Mouse (Mus musculus) mammary gland, adult 2 months (tissue): Measurements from ENCODE around the gene Pex3. TPM values are rescaled to one million over a fixed set of nuclear protein-coding genes. Genes with fewer than 3 reads are reported as not detected.

ENCODE experiments used
- polyA plus RNA-seq: library from polyadenylated mRNA; depleted of rRNA; stranded (reverse); fragments of >200 nt; gene quantifications from 2 replicates; pipeline ENCODE4 v1.2.3, GENCODE M21; 2012; ENCODE audit warnings: low replicate concordance; rRNA removed

The Pex3 gene
- polyA plus RNA-seq, result 8.4 and 25.7 TPM in 2 replicates

GRCm38 (mm10) chr10:13552646-13553497 lies at the start of gene Pex3, which contains the start of gene Adat2:
Pex3 (minus strand) TSS chr10:13553142.
Adat2 (plus strand) TSS chr10:13552894.

GRCm38 (mm10) chr10:13499331-13499730 lies 53.6 kb downstream of the Pex3 start, which contains the start of gene Fuca2:
Fuca2 (plus strand) TSS chr10:13499540.

Other genes starting within 250 kb of the Pex3 start
- gene Phactr2, start 78.7 kb downstream of the Pex3 start, polyA plus RNA-seq, result 5.9 and 6.5 TPM in 2 replicates
- gene Fuca2, start 53.6 kb downstream of the Pex3 start, polyA plus RNA-seq, result 9.6 and 11.9 TPM in 2 replicates
- 1.8 and 2.7 TPM in 2 replicates for gene Adat2, start 248 bp downstream of the Pex3 start, polyA plus RNA-seq